Mouse (Mus musculus) CH12.LX (cell line): ENCODE results near the gene Cxcl13. TPM values are rescaled to one million over a fixed set of nuclear protein-coding genes. Genes with fewer than 3 reads are reported as not detected.

Experiments used
- DNase-seq: peaks from one replicate; pipeline ENCODE4 v3.0.0-alpha.2; 2013; ENCODE audit errors: extremely low read depth
- H3K27ac ChIP-seq: 2 replicates; pipeline ENCODE4 v1.5.1; 2012; ENCODE audit warnings: low read depth, mild to moderate bottlenecking, control low read depth, moderate library complexity; ENCODE audit not compliant: insufficient read depth
- H3K27me3 ChIP-seq: replicated peaks from 2 replicates; pipeline ENCODE3; 2012; ENCODE audit warnings: inconsistent platforms
- H3K36me3 ChIP-seq, 2 experiments: replicated peaks in 1 of 2; 2 replicates each; pipeline versions ENCODE3 to v1.6.1; 2012; ENCODE audit warnings: inconsistent platforms in 1 of 2, low read length in 1 of 2, mild to moderate bottlenecking in 1 of 2, mixed read lengths in 1 of 2, moderate library complexity in 1 of 2; ENCODE audit not compliant: control insufficient read depth in 1 of 2, insufficient read depth in 1 of 2
- H3K4me1 ChIP-seq, 2 experiments: 2 replicates each; pipeline ENCODE4 v1.6.1; 2012; ENCODE audit warnings: inconsistent platforms in 1 of 2, moderate library complexity in 1 of 2; ENCODE audit not compliant: insufficient read depth in 2 of 2, control insufficient read depth in 1 of 2
- H3K4me2 ChIP-seq: 2 replicates; pipeline ENCODE4 v1.6.1; 2012; ENCODE audit warnings: low read depth, mild to moderate bottlenecking, control low read depth; ENCODE audit not compliant: poor library complexity, insufficient read depth, severe bottlenecking
- H3K4me3 ChIP-seq, 3 experiments: fragments of 150-350 bp in 1 of 3; sonication (generic) in 1 of 3; replicated peaks in 1 of 3; 2 replicates each; pipeline versions ENCODE3 to v1.5.1; 2011 to 2012; ENCODE audit warnings: low read depth in 2 of 3, low read length in 2 of 3, mild to moderate bottlenecking in 2 of 3, moderate library complexity in 2 of 3, control low read depth in 1 of 3, improper control_type of control experiment in 1 of 3, inconsistent platforms in 1 of 3, mixed read lengths in 1 of 3; ENCODE audit not compliant: poor library complexity in 1 of 3
- H3K79me2 ChIP-seq: replicated peaks from 2 replicates; pipeline ENCODE4 v1.6.1; 2012; ENCODE audit warnings: mild to moderate bottlenecking, moderate library complexity; ENCODE audit not compliant: control insufficient read depth, poor library complexity, insufficient read depth, severe bottlenecking; ENCODE audit errors: extremely low read depth
- H3K9ac ChIP-seq: 2 replicates; pipeline ENCODE4 v1.6.1; 2012; ENCODE audit warnings: low read depth, mild to moderate bottlenecking, control low read depth, moderate library complexity; ENCODE audit not compliant: insufficient read depth
- H3K9me3 ChIP-seq: replicated peaks from 2 replicates; pipeline ENCODE3; 2012; ENCODE audit warnings: low read length, inconsistent platforms, mixed read lengths
- BHLHE40 ChIP-seq: IDR thresholded peaks from 2 replicates; pipeline ENCODE4 v1.6.1; 2011; ENCODE audit warnings: mild to moderate bottlenecking, low read depth, low read length, improper control_type of control experiment
- CTCF ChIP-seq, 2 experiments: IDR thresholded peaks in 1 of 2; conservative IDR thresholded peaks in 1 of 2; 2 replicates each; pipeline ENCODE4 v1.5.1; 2011 to 2012; ENCODE audit warnings: low read depth in 2 of 2, low read length in 2 of 2, improper control_type of control experiment in 1 of 2, inconsistent platforms in 1 of 2, mild to moderate bottlenecking in 1 of 2, moderate library complexity in 1 of 2
- E2F4 ChIP-seq: IDR thresholded peaks from 2 replicates; pipeline ENCODE4 v1.6.1; 2011; ENCODE audit warnings: low read depth, low read length, improper control_type of control experiment; ENCODE audit not compliant: insufficient replicate concordance
- ELF1 ChIP-seq: IDR thresholded peaks from 2 replicates; pipeline ENCODE4 v1.6.1; 2014; ENCODE audit warnings: low read depth, mild to moderate bottlenecking, inconsistent platforms, low read length, improper control_type of control experiment
- EP300 ChIP-seq: IDR thresholded peaks from 2 replicates; pipeline ENCODE4 v1.6.1; 2011; ENCODE audit warnings: low read length, improper control_type of control experiment
- ETS1 ChIP-seq: conservative IDR thresholded peaks from 2 replicates; pipeline ENCODE4 v1.6.1; 2012; ENCODE audit warnings: low read depth, mild to moderate bottlenecking, inconsistent platforms, low read length, improper control_type of control experiment, moderate library complexity
- GABPA ChIP-seq: IDR thresholded peaks from 2 replicates; pipeline ENCODE4 v1.6.1; 2012; ENCODE audit warnings: low read depth, low read length, improper control_type of control experiment, inconsistent platforms; ENCODE audit not compliant: insufficient replicate concordance
- HCFC1 ChIP-seq: IDR thresholded peaks from 2 replicates; pipeline ENCODE4 v1.6.1; 2012; ENCODE audit warnings: low read depth, mild to moderate bottlenecking, inconsistent platforms, low read length, improper control_type of control experiment
- IRF4 ChIP-seq: IDR thresholded peaks from 2 replicates; pipeline ENCODE4 v1.6.1; 2014; ENCODE audit warnings: low read depth, mild to moderate bottlenecking, inconsistent platforms, low read length, improper control_type of control experiment
- KAT2A ChIP-seq: IDR thresholded peaks from 2 replicates; pipeline ENCODE4 v1.6.1; 2012; ENCODE audit warnings: low read length, improper control_type of control experiment, inconsistent platforms; ENCODE audit not compliant: insufficient replicate concordance
- MAFK ChIP-seq: IDR thresholded peaks from 2 replicates; pipeline ENCODE4 v1.6.1; 2011; ENCODE audit warnings: low read length, improper control_type of control experiment; ENCODE audit not compliant: insufficient replicate concordance
- NRF1 ChIP-seq: IDR thresholded peaks from 2 replicates; pipeline ENCODE4 v1.6.1; 2014; ENCODE audit warnings: low read depth, mild to moderate bottlenecking, inconsistent platforms, low read length, improper control_type of control experiment, moderate library complexity
- PAX5 ChIP-seq: IDR thresholded peaks from 2 replicates; pipeline ENCODE4 v1.6.1; 2012; ENCODE audit warnings: low read length, inconsistent platforms, mixed read lengths
- POLR2AphosphoS2 ChIP-seq: IDR thresholded peaks from 2 replicates; pipeline ENCODE4 v1.6.1; 2011; ENCODE audit warnings: low read depth, low read length, improper control_type of control experiment
- RAD21 ChIP-seq: IDR thresholded peaks from 2 replicates; pipeline ENCODE4 v1.6.1; 2011; ENCODE audit warnings: low read depth, mild to moderate bottlenecking, low read length, improper control_type of control experiment, moderate library complexity
- SMC3 ChIP-seq: IDR thresholded peaks from 2 replicates; pipeline ENCODE4 v1.6.1; 2011; ENCODE audit warnings: low read depth, low read length, improper control_type of control experiment
- ZKSCAN1 ChIP-seq: IDR thresholded peaks from 2 replicates; pipeline ENCODE4 v1.6.1; 2012; ENCODE audit warnings: low read depth, inconsistent platforms, low read length, improper control_type of control experiment, borderline replicate concordance
- dilution Hi-C: fragments of 300-500 bp; cut with MboI; formaldehyde crosslinking; loops from 2 replicates; pipeline ENCODE4 v1.14.3; 2020; ENCODE audit warnings: low sequenced_read_pairs; ENCODE audit not compliant: extremely low pct_unique_long_range_greater_than_20kb, extremely low pct_ligation_motif_present
- in situ Hi-C: fragments of 300-500 bp; cut with MboI; formaldehyde crosslinking; loops from 3 replicates; pipeline ENCODE4 v1.14.3; 2019; ENCODE audit warnings: low sequenced_read_pairs, low pct_ligation_motif_present, low pct_unique_long_range_greater_than_20kb, mixed read lengths
- polyA plus RNA-seq: library from polyadenylated mRNA; unstranded; fragments of >175 nt; gene quantifications from 2 replicates; pipeline ENCODE4 v1.2.1, GENCODE M21; 2012; ENCODE audit warnings: low read depth; ENCODE audit not compliant: insufficient read length
- total RNA-seq, 2 experiments: library from RNA; depleted of rRNA; stranded (reverse); fragments of 300-350 nt in 1 of 2; fragments of >200 nt in 1 of 2; gene quantifications; 2 replicates each; pipeline ENCODE4 v1.2.3; 2012 to 2014

The Cxcl13 gene
- total RNA-seq (2012; rRNA removed) = not detected in 2 replicates
- not detected in 2 replicates for total RNA-seq (2014; rRNA removed)
- polyA plus RNA-seq = not detected in 2 replicates

DNA sequence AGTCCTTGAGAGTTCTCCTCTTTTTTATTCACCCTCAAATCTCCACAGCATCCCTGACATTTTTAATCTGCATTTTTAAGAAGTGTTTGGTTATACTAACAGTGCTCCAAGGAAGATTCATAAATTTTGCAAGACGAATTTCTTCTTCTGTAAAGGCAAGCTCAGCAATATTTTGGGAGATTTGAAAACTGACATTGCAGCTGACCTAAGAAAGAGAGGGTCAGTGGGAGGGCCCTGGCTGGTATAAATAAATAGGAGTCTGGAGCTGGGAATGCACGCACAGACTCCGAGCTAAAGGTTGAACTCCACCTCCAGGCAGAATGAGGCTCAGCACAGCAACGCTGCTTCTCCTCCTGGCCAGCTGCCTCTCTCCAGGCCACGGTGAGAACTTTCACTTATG is at the start of gene Cxcl13:
Gene Cxcl13 (plus strand): TSS at position 301 of the 400 bp plus-strand sequence.
- no peak within 1 kb of the TSS for H3K9ac ChIP-seq
- dilution Hi-C loops (no loop called here), in situ Hi-C loops (no loop called here)
- TF ChIP-seq KAT2A (no peak), IRF4 (no peak), NRF1 (no peak), POLR2AphosphoS2 (no peak), PAX5 (no peak), MAFK (no peak), E2F4 (no peak), CTCF (conservative IDR thresholded peaks at IDR 0.05 in 1 of 2, IDR thresholded peaks at IDR 0.05 in 1 of 2; ENCODE audit: low read depth in 2 of 2, low read length in 2 of 2) (no peak), ELF1 (no peak)
- no peak for DNase-seq
- H3K9me3 ChIP-seq = no peaks in the 10 kb centered on the region
- no peaks in the 10 kb centered on the region for H3K27me3 ChIP-seq
- no peaks in the 10 kb centered on the region for H3K79me2 ChIP-seq
- no peak within 1 kb of the TSS for H3K27ac ChIP-seq
- no peak within 1 kb of the TSS for H3K4me3 ChIP-seq
- peak within 1 kb of the TSS; percentile 60 for H3K4me2 ChIP-seq
- no peaks in the 10 kb centered on the region for H3K36me3 ChIP-seq
- H3K4me1 ChIP-seq = no peaks in the 10 kb centered on the region

GRCm38 (mm10) chr5:95911006-95911405 is 45.7 kb upstream of the Cxcl13 start:
- no peak for DNase-seq
- no peak overlapping the region for H3K4me2 ChIP-seq
- dilution Hi-C loops (no loop called here), in situ Hi-C loops (no loop called here)
- no peaks in the 10 kb centered on the region for H3K36me3 ChIP-seq
- H3K27ac ChIP-seq = no peak overlapping the region
- H3K79me2 ChIP-seq = no peaks in the 10 kb centered on the region
- TF ChIP-seq RAD21 (no peak), BHLHE40 (no peak), EP300 (no peak), ZKSCAN1 (no peak), SMC3 (no peak), GABPA (no peak), PAX5 (no peak), HCFC1 (no peak), ETS1 (no peak)
- H3K4me3 ChIP-seq = no peak overlapping the region
- no peaks in the 10 kb centered on the region; a peak in 1 of 4 replicates for H3K4me1 ChIP-seq
- no peaks in the 10 kb centered on the region for H3K27me3 ChIP-seq
- no peaks in the 10 kb centered on the region for H3K9me3 ChIP-seq
- no peak overlapping the region for H3K9ac ChIP-seq
